Mouse (Mus musculus) midbrain, embryonic 11.5 days (tissue): ENCODE measurements around the gene Upp2. TPM values are rescaled to one million over a fixed set of nuclear protein-coding genes. Genes with fewer than 3 reads are reported as not detected.

Experiments used
- ATAC-seq: fragments of 200-750 bp; cut with Nextera tagmentation; 2 replicates; pipeline ENCODE4 v1.8.0; 2017; ENCODE audit warnings: moderate TSS enrichment, moderate library complexity; ENCODE audit not compliant: low FRiP score
- DNase-seq: peaks from one replicate; pipeline ENCODE4 v3.0.0; 2015; ENCODE audit warnings: low spot score; ENCODE audit errors: missing footprints
- H3K27ac ChIP-seq: fragments of 300-500 bp; sonication (generic); 2 replicates; pipeline ENCODE4 v1.5.1; 2014; ENCODE audit warnings: low read depth, low read length
- H3K27me3 ChIP-seq: fragments of 300-500 bp; sonication (generic); 2 replicates; pipeline ENCODE4 v1.6.1; 2014; ENCODE audit warnings: mild to moderate bottlenecking, low read length, moderate library complexity, mixed read lengths; ENCODE audit not compliant: control insufficient read depth, insufficient read depth
- H3K36me3 ChIP-seq: fragments of 300-500 bp; sonication (generic); 2 replicates; pipeline ENCODE4 v1.6.1; 2014; ENCODE audit warnings: mild to moderate bottlenecking, low read length, moderate library complexity, mixed read lengths; ENCODE audit not compliant: control insufficient read depth, insufficient read depth
- H3K4me1 ChIP-seq: fragments of 300-500 bp; sonication (generic); 2 replicates; pipeline ENCODE4 v1.6.1; 2014; ENCODE audit warnings: low read length; ENCODE audit not compliant: control insufficient read depth, insufficient read depth
- H3K4me2 ChIP-seq: fragments of 300-500 bp; sonication (generic); 2 replicates; pipeline ENCODE4 v1.6.1; 2014; ENCODE audit warnings: mild to moderate bottlenecking, moderate library complexity
- H3K4me3 ChIP-seq: fragments of 300-500 bp; sonication (generic); 2 replicates; pipeline ENCODE4 v1.5.1; 2014; ENCODE audit warnings: low read depth, low read length
- H3K9ac ChIP-seq: fragments of 300-500 bp; sonication (generic); 2 replicates; pipeline ENCODE4 v1.6.1; 2014; ENCODE audit warnings: low read length
- H3K9me3 ChIP-seq: fragments of 300-500 bp; sonication (generic); 2 replicates; pipeline ENCODE4 v1.6.1; 2016; ENCODE audit warnings: low read length; ENCODE audit not compliant: control insufficient read depth
- WGBS: fragments of 180-500 bp; shearing (Covaris S2); extraction: QIAGEN DNeasy Blood & Tissue Kit; methylation state at CpG from one replicate; pipeline ENCODE4 v1.1.7; 2014; 5-methylcytosine and 5-hydroxymethylcytosine counted together
- polyA plus RNA-seq: library from polyadenylated mRNA; unstranded; fragments of >200 nt; fragmentation: Nextera tagmentation; extraction: Ambion mirVana; gene quantifications from 2 replicates; pipeline ENCODE4 v1.2.1, GENCODE M21; 2014

The Upp2 gene
- polyA plus RNA-seq, 1 experiment from 2014 or later = 4.7 TPM

DNA sequence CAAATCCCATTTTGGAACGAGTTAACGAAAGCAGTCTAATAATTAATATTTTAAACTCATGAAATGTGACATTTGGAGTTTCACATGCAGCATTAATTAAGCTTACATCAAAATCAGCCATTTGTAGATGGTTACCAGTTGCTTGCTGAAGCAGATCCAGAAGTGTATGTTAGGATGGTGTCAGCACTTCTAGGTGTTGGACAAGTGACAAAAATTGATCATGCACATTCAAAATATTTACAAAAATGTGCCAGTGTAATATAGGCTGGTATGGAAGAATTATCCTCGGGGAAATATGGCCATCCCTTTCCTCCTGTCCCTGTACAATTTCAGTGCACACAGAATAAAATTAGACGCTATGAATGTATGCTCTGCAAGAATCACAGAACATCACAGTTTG, 223.3 kb downstream of the Upp2 start:
- H3K9ac ChIP-seq = no peak overlapping the region
- 91% methylated on average over 4 of the region's 4 CpGs for WGBS

DNA sequence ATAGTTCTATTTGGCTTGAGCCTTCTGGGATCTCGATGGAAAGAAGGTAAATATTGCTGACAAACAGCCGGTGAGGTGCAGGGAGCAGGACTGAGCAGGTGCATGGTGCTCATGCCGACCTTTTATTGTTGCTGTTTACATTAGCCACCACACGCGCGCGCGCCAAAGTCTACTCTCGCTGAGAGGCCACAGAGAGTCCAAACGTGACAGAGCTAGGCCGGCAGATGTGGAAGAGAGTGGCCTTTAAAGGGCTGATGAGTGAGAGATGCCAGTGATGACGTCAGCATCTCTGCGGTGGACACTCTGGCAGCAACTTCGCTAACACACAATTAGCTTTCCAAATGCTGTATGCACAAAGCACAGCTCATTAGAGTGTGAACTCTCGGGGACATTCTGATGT, 227.4 kb downstream of the Upp2 start:
- Histone ChIP-seq H3K36me3 (no peaks in the 10 kb centered on the region), H3K9me3 (no peaks in the 10 kb centered on the region), H3K27me3 (no peaks in the 10 kb centered on the region), H3K9ac (no peak overlapping the region), H3K27ac (no peak overlapping the region), H3K4me3 (no peak overlapping the region), H3K4me2 (no peak overlapping the region), H3K4me1 (peaks cover 4% of the 10 kb centered on the region; the same call in 1 of the 2 replicates)
- WGBS = 87% methylated on average over 15 of the region's 15 CpGs
- DNase-seq (peak; percentile 77), ATAC-seq (no peak)

More for the DNA sequence above, 223.3 kb downstream of the Upp2 start:
- DNase-seq (peak; percentile 12), ATAC-seq (no peak)
- no peaks in the 10 kb centered on the region; the same call in 1 of the 2 replicates for H3K4me1 ChIP-seq
- no peaks in the 10 kb centered on the region for H3K9me3 ChIP-seq
- H3K27ac ChIP-seq = no peak overlapping the region
- H3K36me3 ChIP-seq = no peaks in the 10 kb centered on the region
- H3K4me3 ChIP-seq = no peak overlapping the region
- no peak overlapping the region for H3K4me2 ChIP-seq
- no peaks in the 10 kb centered on the region for H3K27me3 ChIP-seq

DNA sequence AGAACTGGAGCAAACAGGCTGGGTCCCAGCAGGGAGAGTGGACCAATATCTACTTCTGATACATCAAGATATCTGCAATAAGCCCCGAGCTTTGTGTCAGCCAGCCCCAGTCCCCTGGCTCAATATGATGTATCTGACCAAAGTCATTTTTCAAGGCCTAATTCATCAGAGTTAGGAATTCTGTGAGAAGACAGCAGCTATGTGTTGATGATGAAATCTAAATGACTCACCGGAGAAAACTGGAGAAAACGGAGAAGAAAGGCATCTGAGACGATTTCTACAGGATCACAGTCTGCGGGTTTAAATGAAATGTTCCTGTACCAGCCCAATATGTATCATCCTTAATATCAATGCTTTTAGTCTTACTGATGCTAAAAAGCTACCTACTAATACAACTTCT, 228.3 kb downstream of the Upp2 start:
- no peak for ATAC-seq
- no peak overlapping the region for H3K4me3 ChIP-seq
- H3K27me3 ChIP-seq = no peaks in the 10 kb centered on the region
- no peak overlapping the region for H3K4me2 ChIP-seq
- H3K9me3 ChIP-seq = no peaks in the 10 kb centered on the region
- H3K27ac ChIP-seq = no peak overlapping the region
- H3K36me3 ChIP-seq = no peaks in the 10 kb centered on the region
- no peak for DNase-seq
- H3K4me1 ChIP-seq = peaks cover 4% of the 10 kb centered on the region; the same call in 1 of the 2 replicates
- WGBS = 95% methylated on average over 5 of the region's 5 CpGs
- H3K9ac ChIP-seq = no peak overlapping the region

DNA sequence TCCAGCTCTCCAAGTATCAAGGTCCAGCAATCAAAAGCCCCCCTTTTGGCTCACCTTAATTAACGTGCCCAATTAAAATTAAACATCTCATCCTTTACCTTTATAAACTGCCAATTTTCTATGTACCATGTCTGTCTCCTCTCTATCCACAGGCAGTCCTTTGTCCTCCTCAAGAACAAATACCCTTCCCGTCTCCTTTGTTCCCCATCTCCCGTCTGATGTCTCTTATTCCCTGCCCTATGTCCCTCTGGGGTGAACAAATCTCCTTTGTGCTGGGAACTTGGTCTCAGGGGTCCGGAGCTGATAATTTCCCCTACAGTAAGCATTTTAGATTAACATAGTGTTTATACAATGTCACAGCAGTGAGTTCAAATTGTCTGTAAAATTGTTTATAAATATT, 230.4 kb downstream of the Upp2 start:
- Histone ChIP-seq H3K4me1 (peaks cover 4% of the 10 kb centered on the region; the same call in 1 of the 2 replicates), H3K9me3 (no peaks in the 10 kb centered on the region), H3K27me3 (no peaks in the 10 kb centered on the region), H3K27ac (no peak overlapping the region; the same call in 1 of the 2 replicates), H3K4me2 (no peak overlapping the region), H3K9ac (no peak overlapping the region), H3K36me3 (no peaks in the 10 kb centered on the region), H3K4me3 (no peak overlapping the region)
- WGBS = 33% methylated on average over 4 of the region's 4 CpGs
- ATAC-seq (peak; percentile 62; the same call in 1 of the 2 replicates), DNase-seq (peak; percentile 86)

DNA sequence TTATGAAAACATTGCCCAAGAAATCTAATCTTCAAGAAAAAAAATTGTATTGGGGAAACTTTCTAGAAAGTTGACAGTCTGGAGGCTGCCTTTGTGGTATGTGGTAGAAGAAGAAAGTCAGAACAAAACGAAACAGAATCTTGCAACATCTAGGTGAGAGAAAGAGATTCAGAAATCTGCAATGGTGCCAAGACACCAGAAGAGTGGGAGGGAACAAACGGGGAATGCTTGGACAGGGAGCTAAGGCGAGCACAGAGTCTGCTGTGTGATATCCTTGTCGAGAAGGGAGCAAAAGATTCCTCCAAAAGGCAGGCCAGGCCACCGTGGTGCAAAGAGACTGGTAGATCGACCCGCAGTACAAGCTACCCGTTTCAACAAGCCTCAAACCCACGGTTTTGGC, 232.0 kb downstream of the Upp2 start:
- Histone ChIP-seq H3K36me3 (no peaks in the 10 kb centered on the region), H3K27me3 (no peaks in the 10 kb centered on the region), H3K4me3 (no peak overlapping the region), H3K4me2 (no peak overlapping the region), H3K9ac (no peak overlapping the region), H3K9me3 (no peaks in the 10 kb centered on the region), H3K27ac (no peak overlapping the region), H3K4me1 (peaks cover 4% of the 10 kb centered on the region; the same call in 1 of the 2 replicates)
- ATAC-seq (no peak), DNase-seq (no peak)
- WGBS = 87% methylated on average over 9 of the region's 9 CpGs

DNA sequence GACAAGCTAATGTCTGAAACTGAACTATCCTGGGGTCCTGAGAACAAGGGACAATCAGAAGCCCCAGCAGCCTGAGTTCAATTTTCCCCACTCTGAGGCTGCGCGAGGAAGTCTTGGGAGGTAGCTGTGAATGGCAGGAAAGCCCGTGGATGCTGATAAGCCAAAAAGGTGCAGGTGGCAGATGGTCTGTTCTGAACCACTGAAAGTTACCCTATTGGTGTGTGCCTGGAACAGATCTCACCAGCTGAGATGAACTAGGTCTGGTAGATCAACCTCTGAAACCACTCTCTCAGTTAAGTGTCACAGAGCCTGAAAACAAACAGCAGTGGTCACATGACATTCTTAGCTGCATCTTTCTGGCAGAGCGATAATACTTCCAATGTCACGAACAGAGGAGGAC, 232.5 kb downstream of the Upp2 start:
- no peak overlapping the region for H3K9ac ChIP-seq
- no peaks in the 10 kb centered on the region for H3K9me3 ChIP-seq
- no peaks in the 10 kb centered on the region for H3K36me3 ChIP-seq
- H3K4me2 ChIP-seq = no peak overlapping the region
- H3K4me3 ChIP-seq = no peak overlapping the region
- no peaks in the 10 kb centered on the region for H3K27me3 ChIP-seq
- peaks cover 4% of the 10 kb centered on the region; the same call in 1 of the 2 replicates for H3K4me1 ChIP-seq
- DNase-seq = no peak
- no peak for ATAC-seq
- no peak overlapping the region for H3K27ac ChIP-seq
- WGBS = 90% methylated on average over 5 of the region's 5 CpGs

DNA sequence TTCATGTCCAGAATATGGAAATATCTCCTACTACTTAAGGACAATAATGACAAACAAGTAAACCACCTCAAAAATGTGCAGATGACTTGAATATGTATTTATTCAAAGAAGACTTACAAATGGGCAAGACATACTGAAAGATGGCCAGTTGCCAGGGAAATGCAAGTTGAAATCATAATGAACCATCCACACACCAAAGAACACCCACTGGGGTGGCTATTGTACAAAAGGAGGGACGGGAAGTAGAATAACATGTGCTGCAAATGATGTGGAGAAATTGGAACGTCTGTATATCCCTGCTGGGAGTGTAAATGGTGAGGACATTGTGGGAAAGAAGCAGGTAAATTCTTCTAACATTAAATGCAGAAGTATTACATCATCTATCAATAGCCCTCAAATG, 245.8 kb downstream of the Upp2 start:
- 44% methylated on average over 2 of the region's 2 CpGs for WGBS
- Histone ChIP-seq H3K4me3 (no peak overlapping the region), H3K4me1 (no peaks in the 10 kb centered on the region), H3K4me2 (no peak overlapping the region), H3K36me3 (no peaks in the 10 kb centered on the region), H3K27ac (no peak overlapping the region), H3K9me3 (no peaks in the 10 kb centered on the region), H3K27me3 (no peaks in the 10 kb centered on the region), H3K9ac (no peak overlapping the region)
- DNase-seq = no peak
- ATAC-seq = no peak

DNA sequence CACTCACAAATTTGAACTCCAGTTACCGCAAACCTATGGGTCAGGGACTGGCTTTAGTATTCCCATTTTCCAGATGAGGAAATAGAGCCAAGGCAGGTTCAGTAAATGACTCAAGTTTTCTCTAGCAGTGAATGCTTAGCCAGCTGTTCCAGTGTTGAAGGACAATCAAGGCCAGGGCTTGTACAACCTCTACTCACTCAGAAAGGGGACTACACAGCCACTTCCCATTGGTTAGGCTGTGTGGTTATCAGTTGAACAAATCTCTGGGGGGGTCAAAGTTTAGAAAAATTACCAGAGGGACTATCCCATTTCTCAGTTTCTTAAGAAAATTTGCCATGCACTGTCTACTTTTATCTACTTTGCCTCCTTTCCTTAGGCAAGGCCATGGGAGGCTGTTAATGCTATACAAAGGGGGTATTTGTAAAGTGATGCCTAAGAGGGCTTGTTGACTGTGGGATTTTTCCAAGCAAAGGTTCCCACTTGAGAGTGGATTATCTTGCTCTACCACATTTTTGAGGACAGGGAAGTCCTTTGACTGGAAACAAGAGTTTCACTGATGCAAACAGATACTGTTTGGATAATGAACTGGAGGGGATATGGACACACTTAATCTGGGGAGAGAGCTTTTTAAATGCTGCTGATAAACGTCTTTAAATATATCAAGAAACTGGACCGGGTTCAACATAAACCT, 262.0 kb downstream of the Upp2 start:
- 77% methylated on average over 3 of the region's 3 CpGs for WGBS
- no peak overlapping the region for H3K9ac ChIP-seq
- no peaks in the 10 kb centered on the region for H3K4me1 ChIP-seq
- H3K36me3 ChIP-seq = no peaks in the 10 kb centered on the region
- no peak overlapping the region for H3K27ac ChIP-seq
- H3K9me3 ChIP-seq = no peaks in the 10 kb centered on the region
- H3K27me3 ChIP-seq = no peaks in the 10 kb centered on the region
- no peak overlapping the region for H3K4me2 ChIP-seq
- H3K4me3 ChIP-seq = no peak overlapping the region
- no peak for DNase-seq
- ATAC-seq = no peak

DNA sequence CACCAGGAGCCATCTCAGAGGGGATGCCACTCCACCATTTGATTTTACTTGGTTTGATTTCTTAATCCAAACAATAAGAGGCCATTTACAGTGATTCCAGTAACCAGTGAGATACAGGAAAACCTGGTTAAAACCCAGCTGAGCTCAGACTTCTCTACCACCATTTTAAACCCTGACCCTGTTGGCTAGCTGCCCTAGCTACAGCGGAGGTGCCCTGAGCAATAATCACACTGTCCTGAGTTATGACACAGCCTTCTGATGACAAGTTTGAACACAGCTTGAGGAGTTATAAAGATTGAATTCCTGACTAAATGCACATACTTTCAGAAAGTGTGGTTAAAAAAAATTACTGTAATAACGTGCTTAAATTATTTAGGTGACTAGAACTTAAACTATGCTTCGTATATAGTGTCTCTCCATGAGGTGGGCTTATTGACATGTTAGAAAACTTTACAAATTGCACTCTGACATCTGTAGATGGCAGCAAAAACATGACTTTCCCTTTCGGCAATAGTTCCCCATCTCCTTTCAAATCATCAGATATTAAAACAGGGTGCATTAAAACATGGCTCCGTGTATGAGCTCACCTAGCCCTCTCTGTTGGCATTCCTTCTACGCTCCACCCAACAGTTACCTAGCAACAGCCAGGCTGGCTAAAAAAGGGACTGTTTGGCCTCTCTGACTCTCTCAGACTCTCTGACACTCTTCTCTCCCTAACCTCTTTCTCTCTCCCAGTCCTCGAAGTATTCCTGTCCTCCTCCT, 263.1 kb downstream of the Upp2 start:
- no peak overlapping the region for H3K9ac ChIP-seq
- no peak overlapping the region for H3K27ac ChIP-seq
- H3K27me3 ChIP-seq = no peaks in the 10 kb centered on the region
- H3K4me1 ChIP-seq = no peaks in the 10 kb centered on the region
- ATAC-seq (no peak; the same call in 1 of the 2 replicates), DNase-seq (no peak)
- 73% methylated on average over 7 of the region's 7 CpGs for WGBS
- H3K4me2 ChIP-seq = no peak overlapping the region
- H3K36me3 ChIP-seq = no peaks in the 10 kb centered on the region
- no peak overlapping the region for H3K4me3 ChIP-seq
- no peaks in the 10 kb centered on the region for H3K9me3 ChIP-seq
